Mouse (Mus musculus): ENCODE measurements around the gene C130079G13Rik. TPM values are rescaled to one million over a fixed set of nuclear protein-coding genes. Genes with fewer than 3 reads are reported as not detected.
"Not testable (repeated sequence)": the region's sequence is repeated elsewhere in the genome, so short reads cannot be mapped to it uniquely, and the experiment has no call there.

The C130079G13Rik gene
- not detected for total RNA-seq (2021)
- long read RNA-seq, experiment 1, result 0 reads
- long read RNA-seq, experiment 2, result 0 reads

DNA sequence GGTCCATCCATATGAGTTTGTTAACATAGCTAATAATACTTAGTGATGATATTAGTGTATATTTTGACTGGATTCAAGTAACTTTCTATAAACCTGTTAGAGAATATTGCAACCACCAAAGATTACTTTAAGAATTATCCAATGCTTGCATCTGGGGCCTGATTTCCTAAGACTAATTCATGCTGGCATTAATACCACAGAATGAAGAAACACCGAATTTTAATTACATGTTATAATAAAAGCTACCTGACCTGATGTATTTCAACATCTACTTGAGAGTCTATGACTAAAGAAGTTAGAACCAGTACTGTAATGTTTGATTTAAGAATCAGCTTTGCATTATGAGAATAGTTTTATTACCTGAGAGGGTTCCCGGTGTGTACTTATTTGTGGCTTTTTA, at the start of gene C130079G13Rik:
C130079G13Rik (plus strand) TSS at position 301 of the 400 bp plus-strand sequence.
- DNase-seq, result no peak

DNA sequence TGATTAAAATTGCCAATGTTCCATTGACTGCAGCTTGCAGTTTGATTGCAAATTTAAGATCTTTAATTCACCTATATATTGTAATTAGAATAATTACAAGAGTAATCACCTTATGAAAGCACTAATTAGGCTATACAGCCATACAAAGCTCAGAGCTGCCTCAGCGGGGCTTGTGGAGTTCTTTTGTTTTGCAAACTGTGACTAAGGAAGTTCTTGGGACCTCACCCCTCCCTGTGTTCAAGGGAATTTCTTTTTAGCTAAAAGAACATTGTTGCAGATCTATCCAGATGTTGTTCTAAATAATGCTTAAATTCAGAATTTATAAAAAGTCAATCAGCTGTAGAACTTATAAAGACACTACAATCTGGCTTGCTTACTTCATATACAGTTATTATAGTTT, 47.4 kb upstream of the C130079G13Rik start:
- DNase-seq, result not testable (repeated sequence)

DNA sequence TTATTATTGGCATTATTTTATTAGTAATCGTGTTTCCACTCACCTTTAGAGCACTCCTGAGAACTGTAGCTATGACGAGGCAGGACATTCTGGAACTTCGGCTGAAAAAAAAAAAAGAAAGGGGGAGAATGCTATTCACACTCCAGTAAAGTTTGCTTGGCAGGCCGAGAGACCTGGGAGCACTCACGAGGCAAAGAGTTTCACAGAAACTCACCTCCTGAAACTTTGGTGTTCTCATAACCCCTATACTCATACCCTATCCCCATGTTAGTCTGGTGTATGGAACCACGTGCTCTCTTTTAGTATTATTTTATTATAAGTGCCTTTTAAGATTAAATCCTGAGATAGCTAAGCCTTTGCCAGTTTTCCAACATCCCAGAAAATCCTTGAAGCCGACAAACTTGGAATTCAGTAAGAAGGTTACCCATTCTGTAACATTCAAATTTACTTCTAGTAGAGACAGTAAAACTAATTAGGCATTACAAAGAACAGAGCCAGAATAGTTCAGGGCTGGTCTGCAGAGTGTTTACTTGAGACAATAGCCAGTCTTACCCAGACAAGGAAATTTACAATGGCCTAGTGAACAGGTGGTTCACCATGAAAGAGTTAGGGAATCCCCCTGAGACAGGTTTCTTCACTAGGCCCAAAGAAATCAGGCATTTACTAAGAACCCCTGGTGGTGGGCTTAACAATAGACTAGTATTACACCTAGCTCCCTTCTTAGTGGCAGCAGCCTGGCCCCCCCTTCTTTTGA, 45.0 kb upstream of the C130079G13Rik start:
- not testable (repeated sequence) for DNase-seq

DNA sequence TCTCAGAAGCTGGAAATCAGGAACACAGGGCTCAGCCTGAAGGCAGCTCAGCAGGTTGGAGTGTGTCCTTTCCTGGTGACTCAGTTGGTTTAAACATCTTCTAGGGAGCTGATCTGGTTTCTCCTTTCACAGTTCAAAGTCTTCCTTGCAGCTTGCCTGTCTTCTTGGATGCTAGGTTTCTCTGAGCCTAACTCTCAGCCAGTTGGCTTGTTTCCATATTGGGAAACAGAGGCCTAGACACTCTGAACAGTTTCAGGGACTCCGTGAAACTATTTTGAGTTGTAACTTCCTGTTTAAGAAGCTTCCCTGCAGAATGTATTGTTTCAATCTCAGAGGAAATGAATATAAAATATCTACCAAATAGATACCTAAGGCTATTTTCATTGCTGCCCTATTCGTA, 31.7 kb upstream of the C130079G13Rik start:
- DNase-seq, result peak in 1 of 2 experiments; percentile 6

DNA sequence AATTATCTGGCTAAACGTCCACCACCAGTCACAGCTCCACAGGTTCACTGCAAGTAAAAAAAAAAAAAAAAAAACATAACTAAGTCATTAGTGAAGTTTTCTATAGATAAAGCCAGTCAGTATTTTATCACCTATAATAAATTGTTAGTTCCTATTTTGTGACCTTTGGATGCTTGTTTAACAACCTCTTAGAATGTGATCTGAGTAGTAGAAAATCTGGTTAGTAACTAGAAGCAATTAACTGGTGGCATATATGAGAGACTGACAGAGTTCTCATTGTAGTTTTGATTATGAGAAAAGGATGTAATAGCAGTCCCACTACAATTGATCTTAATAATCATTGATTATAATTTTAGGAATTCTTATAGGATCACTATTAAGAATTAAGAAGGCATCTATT, 9.6 kb downstream of the C130079G13Rik start:
- no peak for DNase-seq

DNA sequence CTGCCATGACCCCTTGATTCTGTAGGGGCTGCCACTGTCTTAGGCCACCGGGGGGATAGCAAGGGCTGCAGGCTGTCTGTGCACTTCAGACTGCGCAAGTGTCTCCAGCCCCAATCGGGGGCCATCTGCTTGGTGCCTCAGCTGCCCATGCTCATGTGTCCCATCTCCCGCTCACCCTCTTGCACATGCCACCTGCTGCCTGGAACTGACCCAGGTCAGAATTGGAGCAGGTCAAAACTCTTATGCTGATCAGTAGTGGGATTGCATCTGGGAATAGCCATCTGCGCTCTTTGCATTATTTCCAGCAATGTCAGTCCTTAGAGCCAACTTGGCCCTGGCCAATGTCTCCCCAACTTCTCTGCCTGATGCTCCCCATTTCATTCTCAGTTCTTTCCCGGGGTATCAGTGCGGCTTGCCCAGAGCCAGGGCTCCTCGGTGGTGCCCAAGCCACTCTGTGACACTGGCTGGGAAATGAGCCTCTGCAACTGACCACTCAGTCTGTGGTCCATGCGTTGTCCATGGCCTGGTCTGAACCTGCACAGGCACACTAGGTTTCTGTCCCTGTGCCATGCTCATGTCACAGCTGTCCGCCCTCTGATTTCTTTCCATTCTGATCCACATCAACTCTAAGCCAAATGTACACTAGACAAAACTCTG, 22.4 kb downstream of the C130079G13Rik start:
- DNase-seq, result no peak

DNA sequence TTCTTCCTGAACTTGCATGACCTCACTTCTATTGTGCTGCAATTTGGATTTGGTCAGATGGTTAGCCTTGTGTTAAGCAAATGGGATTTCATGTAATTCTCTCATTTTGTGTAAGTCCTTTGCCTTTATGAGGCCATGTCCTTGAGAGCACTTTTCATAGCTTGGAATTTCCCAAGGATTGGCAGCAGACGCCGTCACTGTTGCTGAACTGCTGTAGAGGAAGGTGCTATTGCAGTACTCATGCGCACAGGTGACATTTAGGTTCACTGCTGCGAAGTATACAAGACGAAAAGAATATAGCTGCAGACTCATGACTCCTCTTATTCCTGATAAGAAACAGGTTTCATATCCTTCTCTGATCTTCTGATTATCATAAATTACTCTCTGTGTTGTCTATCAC, 45.9 kb downstream of the C130079G13Rik start:
- no peak for DNase-seq

DNA sequence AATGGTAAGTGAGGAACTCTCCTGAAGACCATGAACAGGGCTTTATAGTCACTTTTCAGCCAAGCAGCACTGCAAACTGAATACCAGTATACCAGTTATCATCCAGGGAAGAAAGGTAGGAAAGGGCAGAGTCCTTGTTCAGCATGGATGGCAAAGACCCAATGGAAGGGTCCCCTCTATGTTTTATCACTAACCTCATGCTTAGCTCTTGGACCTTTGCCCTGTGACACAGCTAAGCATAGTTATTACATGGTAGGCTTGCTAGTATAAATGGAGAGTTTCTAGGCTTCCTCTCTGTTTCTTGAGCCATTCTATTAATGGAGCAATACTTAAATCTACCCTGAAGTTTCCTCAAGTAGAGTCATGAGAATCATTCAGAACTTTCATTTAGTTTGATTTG, 49.6 kb downstream of the C130079G13Rik start:
- no peak for DNase-seq

Other genes with a start within 250 kb of the C130079G13Rik start
- not detected for gene Gm5538, start 195.4 kb upstream of the C130079G13Rik start, total RNA-seq (2021)
- gene Gm8298, start 64.2 kb upstream of the C130079G13Rik start, total RNA-seq (2021), result not detected
- gene Aadacl2, start 81.5 kb downstream of the C130079G13Rik start, total RNA-seq (2021), result not detected
- not detected for gene Aadac, start 100.5 kb downstream of the C130079G13Rik start, total RNA-seq (2021)
- under 1 TPM in 1 of 2 experiments, not detected in 1; 0.67 TPM for gene Sucnr1, start 156.7 kb downstream of the C130079G13Rik start, total RNA-seq (2021)

All from heart, adult 18-20 months (tissue).